Mouse (Mus musculus) hindbrain, embryonic 13.5 days (tissue): ENCODE data around the gene Afg3l1. TPM values are rescaled to one million over a fixed set of nuclear protein-coding genes. Genes with fewer than 3 reads are reported as not detected.
"Not testable (repeated sequence)": the region's sequence is repeated elsewhere in the genome, so short reads cannot be mapped to it uniquely, and the experiment has no call there.

ENCODE experiments used
- ATAC-seq: fragments of 200-750 bp; cut with Nextera tagmentation; 2 replicates; pipeline ENCODE4 v1.8.0; 2017; ENCODE audit warnings: moderate TSS enrichment; ENCODE audit not compliant: low FRiP score
- H3K27ac ChIP-seq: fragments of 300-500 bp; sonication (generic); 2 replicates; pipeline ENCODE4 v1.5.1; 2015; ENCODE audit warnings: inconsistent platforms, mild to moderate bottlenecking, moderate library complexity
- H3K27me3 ChIP-seq: fragments of 300-500 bp; sonication (generic); 2 replicates; pipeline ENCODE4 v1.6.1; 2015; ENCODE audit warnings: mild to moderate bottlenecking, inconsistent platforms
- H3K36me3 ChIP-seq: fragments of 300-500 bp; sonication (generic); 2 replicates; pipeline ENCODE4 v1.6.1; 2015; ENCODE audit warnings: mild to moderate bottlenecking, inconsistent platforms
- H3K4me1 ChIP-seq: fragments of 300-500 bp; sonication (generic); replicated peaks from 2 replicates; pipeline ENCODE4 v1.6.1; 2015; ENCODE audit warnings: inconsistent platforms
- H3K4me2 ChIP-seq: fragments of 300-500 bp; sonication (generic); 2 replicates; pipeline ENCODE4 v1.6.1; 2015; ENCODE audit warnings: inconsistent platforms, mild to moderate bottlenecking, moderate library complexity
- H3K4me3 ChIP-seq: fragments of 300-500 bp; sonication (generic); 2 replicates; pipeline ENCODE4 v1.5.1; 2015; ENCODE audit warnings: mild to moderate bottlenecking, inconsistent platforms
- H3K9ac ChIP-seq: fragments of 300-500 bp; sonication (generic); 2 replicates; pipeline ENCODE4 v1.6.1; 2015; ENCODE audit warnings: mild to moderate bottlenecking, inconsistent platforms
- H3K9me3 ChIP-seq: fragments of 300-500 bp; sonication (generic); 2 replicates; pipeline ENCODE4 v1.6.1; 2016; ENCODE audit warnings: inconsistent platforms
- WGBS: fragments of 180-500 bp; shearing (Covaris S2); methylation state at CpG from one replicate; pipeline ENCODE4 v1.1.7; 2015; 5-methylcytosine and 5-hydroxymethylcytosine counted together
- polyA plus RNA-seq: library from polyadenylated mRNA; unstranded; fragments of >200 nt; fragmentation: Nextera tagmentation; extraction: Ambion mirVana; gene quantifications from 2 replicates; pipeline ENCODE4 v1.2.1, GENCODE M21; 2015

Afg3l1 gene
- polyA plus RNA-seq: 57.8 and 62.4 TPM in 2 replicates

GRCm38 (mm10) chr8:123477737-123478258, at the start of gene Afg3l1:
Gene Afg3l1, plus strand, starts transcription at chr8:123477903.
- H3K9ac ChIP-seq: peak within 1 kb of the TSS; percentile 88
- peak; percentile 91 for ATAC-seq
- peaks cover 20% of the 10 kb centered on the region for H3K4me1 ChIP-seq
- no peaks in the 10 kb centered on the region for H3K9me3 ChIP-seq
- H3K27me3 ChIP-seq: no peaks in the 10 kb centered on the region
- peak within 1 kb of the TSS; percentile 75 for H3K4me3 ChIP-seq
- H3K4me2 ChIP-seq: peak within 1 kb of the TSS; percentile 83
- peak within 1 kb of the TSS; percentile 98 for H3K27ac ChIP-seq
- WGBS: under 1% methylated on average over 50 of the region's 58 CpGs
- H3K36me3 ChIP-seq: peaks cover 24% of the 10 kb centered on the region

- peaks cover 59% of the 10 kb centered on the region for H3K9me3 ChIP-seq
- 98% methylated on average over 29 of the region's 29 CpGs for WGBS
- no peak for ATAC-seq
These were observed 49.3 kb upstream of the Afg3l1 start for GRCm38 (mm10) chr8:123428343-123428893.

GRCm38 (mm10) chr8:123428939-123429721, 48.6 kb upstream of the Afg3l1 start:
- no peak for ATAC-seq
- WGBS: 95% methylated on average over 23 of the region's 23 CpGs
- H3K4me1 ChIP-seq: no peaks in the 10 kb centered on the region

More at GRCm38 (mm10) chr8:123428343-123428893, 49.3 kb upstream of the Afg3l1 start:
- Histone ChIP-seq H3K4me1 (no peaks in the 10 kb centered on the region), H3K9ac (no peak overlapping the region), H3K4me2 (no peak overlapping the region), H3K27me3 (no peaks in the 10 kb centered on the region), H3K36me3 (peaks cover 5% of the 10 kb centered on the region), H3K27ac (no peak overlapping the region), H3K4me3 (no peak overlapping the region)

GRCm38 (mm10) chr8:123429722-123430013, 48.0 kb upstream of the Afg3l1 start:
- H3K4me1 ChIP-seq, H3K9ac ChIP-seq, H3K4me3 ChIP-seq, H3K27me3 ChIP-seq, ATAC-seq, H3K36me3 ChIP-seq, H3K4me2 ChIP-seq, H3K27ac ChIP-seq: not testable (repeated sequence)
- 97% methylated on average over 15 of the region's 15 CpGs for WGBS
- peaks cover 64% of the 10 kb centered on the region for H3K9me3 ChIP-seq

More at GRCm38 (mm10) chr8:123428939-123429721, 48.6 kb upstream of the Afg3l1 start:
- Histone ChIP-seq H3K4me2 (no peak overlapping the region), H3K27ac (no peak overlapping the region), H3K4me3 (no peak overlapping the region), H3K9ac (no peak overlapping the region), H3K36me3 (peaks cover 5% of the 10 kb centered on the region; the same call in 1 of the 2 replicates), H3K9me3 (peaks cover 62% of the 10 kb centered on the region), H3K27me3 (no peaks in the 10 kb centered on the region)

- peaks cover 64% of the 10 kb centered on the region for H3K9me3 ChIP-seq
- H3K36me3 ChIP-seq, ATAC-seq, H3K27me3 ChIP-seq, H3K4me3 ChIP-seq, H3K4me1 ChIP-seq, H3K9ac ChIP-seq, H3K4me2 ChIP-seq, H3K27ac ChIP-seq: not testable (repeated sequence)
- 95% methylated on average over 7 of the region's 8 CpGs for WGBS
These were observed 46.8 kb upstream of the Afg3l1 start for GRCm38 (mm10) chr8:123430936-123431335.

- Histone ChIP-seq H3K4me1 (no peaks in the 10 kb centered on the region), H3K27me3 (no peaks in the 10 kb centered on the region), H3K9ac (no peak overlapping the region), H3K27ac (no peak overlapping the region), H3K4me2 (no peak overlapping the region), H3K4me3 (no peak overlapping the region), H3K36me3 (peaks cover 3% of the 10 kb centered on the region; the same call in 1 of the 2 replicates), H3K9me3 (peaks cover 59% of the 10 kb centered on the region)
- ATAC-seq: no peak
- 98% methylated on average over 25 of the region's 25 CpGs for WGBS
These were observed 45.9 kb upstream of the Afg3l1 start for GRCm38 (mm10) chr8:123431616-123432365.

- Histone ChIP-seq H3K4me3 (no peak overlapping the region), H3K27ac (no peak overlapping the region), H3K4me1 (no peaks in the 10 kb centered on the region), H3K9ac (no peak overlapping the region), H3K9me3 (peaks cover 53% of the 10 kb centered on the region), H3K36me3 (no peaks in the 10 kb centered on the region), H3K4me2 (no peak overlapping the region), H3K27me3 (no peaks in the 10 kb centered on the region)
- ATAC-seq: no peak
- 97% methylated on average over 16 of the region's 16 CpGs for WGBS
These were observed 45.3 kb upstream of the Afg3l1 start for GRCm38 (mm10) chr8:123432381-123432780.

GRCm38 (mm10) chr8:123433241-123433974, 44.3 kb upstream of the Afg3l1 start:
- not testable (repeated sequence) for H3K4me1 ChIP-seq, H3K9ac ChIP-seq, H3K4me2 ChIP-seq, H3K36me3 ChIP-seq, H3K4me3 ChIP-seq, H3K27me3 ChIP-seq, H3K27ac ChIP-seq, ATAC-seq
- H3K9me3 ChIP-seq: peaks cover 43% of the 10 kb centered on the region
- WGBS: 98% methylated on average over 47 of the region's 47 CpGs

GRCm38 (mm10) chr8:123441788-123442187, 35.9 kb upstream of the Afg3l1 start:
- Histone ChIP-seq H3K36me3 (peaks cover 11% of the 10 kb centered on the region; the same call in 1 of the 2 replicates), H3K9me3 (no peaks in the 10 kb centered on the region), H3K9ac (no peak overlapping the region), H3K27ac (no peak overlapping the region), H3K4me1 (peaks cover 22% of the 10 kb centered on the region), H3K4me2 (no peak overlapping the region), H3K4me3 (no peak overlapping the region), H3K27me3 (no peaks in the 10 kb centered on the region)
- no peak for ATAC-seq
- 98% methylated on average over 2 of the region's 2 CpGs for WGBS

GRCm38 (mm10) chr8:123442351-123442750, 35.4 kb upstream of the Afg3l1 start:
- peak overlapping the region; percentile 89; the same call in 1 of the 2 replicates for H3K27ac ChIP-seq
- H3K9ac ChIP-seq: no peak overlapping the region; the same call in 1 of the 2 replicates
- peak overlapping the region; percentile 72 for H3K4me2 ChIP-seq
- no peaks in the 10 kb centered on the region for H3K9me3 ChIP-seq
- peaks cover 22% of the 10 kb centered on the region for H3K4me1 ChIP-seq
- no peak overlapping the region for H3K4me3 ChIP-seq
- ATAC-seq: peak; percentile 51
- WGBS: 80% methylated on average over 5 of the region's 5 CpGs
- peaks cover 15% of the 10 kb centered on the region; the same call in 1 of the 2 replicates for H3K36me3 ChIP-seq
- H3K27me3 ChIP-seq: no peaks in the 10 kb centered on the region

GRCm38 (mm10) chr8:123442871-123443575, 34.7 kb upstream of the Afg3l1 start:
- peaks cover 22% of the 10 kb centered on the region for H3K4me1 ChIP-seq
- peak overlapping the region; percentile 89 for H3K27ac ChIP-seq
- ATAC-seq: peak; percentile 96
- H3K36me3 ChIP-seq: peaks cover 19% of the 10 kb centered on the region; the same call in 1 of the 2 replicates
- no peaks in the 10 kb centered on the region for H3K9me3 ChIP-seq
- no peaks in the 10 kb centered on the region for H3K27me3 ChIP-seq
- peak overlapping the region; percentile 72 for H3K4me2 ChIP-seq
- peak overlapping the region; percentile 91 for H3K9ac ChIP-seq
- under 1% methylated on average over 41 of the region's 41 CpGs for WGBS
- peak overlapping the region; percentile 66 for H3K4me3 ChIP-seq
